Mouse (Mus musculus) monocyte, adult 2 months (primary cell): Measurements from ENCODE around the gene Fam207a.

ENCODE experiments used
- DNase-seq, 2 experiments: peaks; one replicate each; pipeline ENCODE4 v3.0.0; 2022; ENCODE audit warnings: low spot score in 2 of 2, low read depth in 1 of 2

The Fam207a gene

DNA sequence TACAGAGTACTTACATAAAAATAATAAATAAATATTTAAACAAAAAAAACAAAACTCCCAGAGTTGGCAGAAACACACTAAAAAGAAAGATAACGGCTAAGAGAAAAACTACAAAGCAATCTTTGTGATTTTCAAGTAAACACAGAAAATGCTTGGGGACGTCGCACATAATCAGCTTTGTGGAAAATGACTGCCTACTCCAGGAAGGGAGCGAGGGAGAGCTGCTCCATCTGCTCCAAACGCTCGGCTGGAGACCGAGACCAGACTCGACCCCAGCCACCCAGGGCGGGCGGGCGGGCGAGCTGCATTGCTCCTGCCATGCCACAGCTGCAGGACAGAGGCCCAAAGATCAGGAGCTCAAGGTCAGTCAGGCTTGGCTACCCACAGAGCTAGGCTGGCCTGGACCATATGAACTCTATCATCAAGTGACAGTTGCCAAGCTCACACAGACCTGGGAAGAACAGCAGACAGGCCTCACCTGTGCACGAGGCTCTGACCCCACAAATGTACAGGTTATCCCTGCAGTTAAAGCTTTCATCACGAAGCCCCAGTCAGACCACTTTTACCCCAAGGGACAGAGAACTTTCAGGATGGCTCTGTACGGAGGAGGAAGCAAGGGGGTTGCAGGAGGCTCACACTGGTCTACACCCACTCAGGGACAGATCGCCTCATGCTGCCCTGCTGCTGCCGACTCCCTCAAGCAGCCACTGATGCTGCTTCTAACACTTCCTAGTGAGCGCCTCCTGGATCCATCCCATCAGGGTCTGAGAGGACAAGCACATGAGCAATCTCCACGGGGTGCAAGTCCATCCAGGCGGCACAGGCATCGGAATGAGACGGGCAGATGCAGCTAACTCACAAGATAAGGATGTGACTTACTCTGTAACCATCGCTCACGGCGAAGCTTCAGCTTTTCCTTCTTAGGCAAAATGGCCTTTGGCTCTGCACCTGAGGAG, 12.3 kb downstream of the Fam207a start:
- no peak for DNase-seq

GRCm38 (mm10) chr10:77500636-77501035, 14.9 kb downstream of the Fam207a start:
- DNase-seq, result no peak

- DNase-seq, result no peak
These were observed 17.3 kb downstream of the Fam207a start for GRCm38 (mm10) chr10:77498254-77498653.

DNA sequence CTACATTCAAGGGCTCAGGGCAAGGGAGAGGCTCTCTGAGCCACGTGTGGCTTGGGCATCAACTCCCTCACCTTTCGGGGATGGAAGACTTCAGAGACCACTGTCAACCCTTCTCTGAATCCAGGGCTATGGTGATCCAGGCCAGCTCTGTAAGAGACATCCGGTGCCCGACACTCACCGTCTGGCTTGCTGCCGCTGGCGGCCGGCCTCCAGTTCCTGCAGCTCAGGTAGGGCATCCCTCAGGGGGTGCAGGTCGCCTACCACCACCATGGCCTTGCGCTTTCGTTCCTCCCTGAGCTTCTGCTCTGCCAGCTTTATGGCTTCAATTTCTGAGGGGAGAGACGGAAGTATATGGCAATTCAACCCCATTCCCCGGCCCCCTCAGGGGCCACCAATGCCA, 18.4 kb downstream of the Fam207a start:
- DNase-seq, result no peak

GRCm38 (mm10) chr10:77492885-77493284, 22.7 kb downstream of the Fam207a start:
- no peak for DNase-seq

DNA sequence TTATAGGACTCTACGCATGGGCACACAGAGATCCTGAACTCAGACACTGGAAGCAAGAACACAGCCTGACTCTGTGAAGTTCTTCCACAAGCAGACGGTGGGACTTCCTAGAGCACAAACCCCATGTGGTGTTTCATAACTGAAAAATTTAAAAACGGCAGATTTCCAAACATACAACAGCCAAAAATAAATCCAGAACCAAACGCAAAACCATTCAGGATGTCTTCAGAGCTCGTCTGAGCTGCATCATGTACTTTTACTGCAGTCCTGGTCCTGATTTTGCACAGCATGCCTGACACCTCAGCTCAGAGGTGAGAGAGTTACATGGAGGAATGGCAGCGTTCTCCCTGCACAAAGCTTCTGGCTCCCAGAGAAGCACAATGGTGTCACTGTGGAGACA, 24.0 kb downstream of the Fam207a start:
- no peak for DNase-seq

DNA sequence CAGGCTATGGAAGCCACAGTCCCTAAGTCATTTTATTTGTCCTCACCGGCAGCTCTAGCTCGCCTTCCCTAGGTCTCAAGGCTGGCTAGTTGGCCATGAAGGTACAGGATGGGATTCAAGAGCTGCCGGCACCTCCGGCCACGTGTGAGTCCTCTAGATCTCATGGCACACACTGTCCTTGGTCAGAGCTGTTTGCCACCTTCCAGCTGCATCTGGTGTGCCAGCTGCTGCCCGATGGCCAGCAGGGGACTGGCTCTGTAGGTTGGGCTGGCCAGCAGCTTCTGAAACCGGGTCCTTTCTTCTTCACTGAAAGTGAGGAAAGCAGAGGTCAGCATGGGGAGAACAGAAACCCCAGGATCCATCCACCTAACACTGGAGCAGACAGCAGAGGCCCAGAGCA, 27.4 kb downstream of the Fam207a start:
- DNase-seq, result no peak

- no peak for DNase-seq
These were observed 29.8 kb downstream of the Fam207a start for GRCm38 (mm10) chr10:77485786-77486185.

- no peak for DNase-seq
These were observed 31.2 kb downstream of the Fam207a start for GRCm38 (mm10) chr10:77484205-77484935.

- no peak for DNase-seq
These were observed 33.8 kb downstream of the Fam207a start for GRCm38 (mm10) chr10:77481814-77482213.

GRCm38 (mm10) chr10:77479972-77480371, 35.6 kb downstream of the Fam207a start:
- no peak for DNase-seq

DNA sequence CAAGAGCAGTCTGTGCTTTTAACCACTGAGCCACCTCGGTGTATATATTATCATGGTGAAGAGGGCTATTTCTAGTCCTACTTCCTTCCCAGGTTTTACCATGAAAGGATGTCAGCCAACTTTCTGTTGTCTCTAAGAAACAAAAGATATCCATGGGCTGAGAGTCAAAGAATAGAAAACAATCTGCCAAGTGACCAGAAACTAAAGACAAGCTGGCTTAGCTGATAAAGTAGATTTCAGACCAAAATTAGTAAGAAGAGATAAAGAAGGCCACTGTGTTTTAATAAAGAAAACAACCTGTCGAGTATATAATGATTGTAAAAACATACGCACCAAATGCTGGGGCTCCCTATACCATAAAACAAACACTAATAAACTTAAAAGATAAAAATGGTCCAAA, 38.7 kb downstream of the Fam207a start:
- DNase-seq, result no peak

DNA sequence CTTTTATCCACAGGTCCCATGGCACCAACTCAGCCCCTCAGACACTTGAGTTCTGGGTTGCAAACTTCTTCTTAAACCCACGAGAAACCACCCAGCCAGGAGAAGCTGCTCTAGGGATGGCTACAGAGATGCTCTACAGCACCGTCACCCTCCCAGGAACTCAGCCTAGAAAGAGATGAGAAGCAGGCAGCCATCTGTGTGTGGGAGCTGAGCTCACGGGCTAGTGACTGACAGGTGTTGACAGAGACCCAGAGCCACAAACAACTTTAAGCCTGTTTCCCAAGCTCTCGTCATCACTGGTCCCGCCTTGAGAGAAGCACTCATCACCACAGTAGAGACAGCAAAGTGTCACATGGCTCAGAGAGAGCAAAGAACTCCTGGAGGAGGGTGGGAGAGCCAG, 43.4 kb downstream of the Fam207a start:
- no peak for DNase-seq

GRCm38 (mm10) chr10:77471512-77471911, 44.1 kb downstream of the Fam207a start:
- DNase-seq, result no peak

DNA sequence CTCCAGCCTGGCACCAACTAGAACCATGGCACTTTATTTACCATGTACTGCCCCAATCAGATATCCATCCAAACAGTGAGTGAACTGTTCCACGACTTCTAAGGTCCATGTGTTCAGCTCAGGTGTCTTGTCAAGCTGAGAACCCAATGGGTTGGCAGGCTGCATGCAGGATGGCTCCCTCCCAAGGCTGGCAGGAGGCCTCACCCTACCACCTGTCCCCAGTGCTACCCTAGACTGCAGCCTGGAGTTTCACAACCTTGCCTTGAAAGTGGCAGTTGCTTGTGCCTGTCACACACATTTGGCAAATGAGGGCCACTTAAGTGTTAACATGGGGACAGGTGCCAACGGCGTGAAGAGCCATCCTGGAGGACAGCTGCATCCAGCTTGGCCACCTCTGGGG, 44.8 kb downstream of the Fam207a start:
- DNase-seq, result no peak

- no peak for DNase-seq
These were observed 46.9 kb downstream of the Fam207a start for GRCm38 (mm10) chr10:77468675-77469074.

GRCm38 (mm10) chr10:77467407-77467806, 48.2 kb downstream of the Fam207a start:
- DNase-seq, result no peak

DNA sequence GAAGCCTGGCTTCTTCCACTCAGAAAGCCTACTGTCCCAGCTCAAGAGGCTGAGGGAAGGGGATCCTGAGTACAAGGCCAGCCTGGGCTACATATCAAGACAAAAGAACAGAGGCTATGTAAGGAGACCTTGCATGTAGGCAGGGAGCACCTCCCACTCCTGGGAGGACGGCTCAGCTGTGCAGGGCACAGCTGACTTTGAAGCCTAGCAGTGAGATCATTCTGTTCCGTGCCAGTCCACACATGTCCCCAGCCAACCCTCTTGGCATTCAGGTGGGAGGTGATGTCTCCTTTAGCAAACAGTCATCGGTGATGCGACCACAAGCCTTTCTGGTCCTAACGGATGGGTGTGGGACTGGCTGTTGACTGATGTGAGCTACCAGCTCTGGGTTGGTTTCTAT, 49.7 kb downstream of the Fam207a start:
- no peak for DNase-seq

- DNase-seq, result no peak
These were observed 51.2 kb downstream of the Fam207a start for GRCm38 (mm10) chr10:77464181-77464936.

- DNase-seq, result no peak
These were observed 54.4 kb downstream of the Fam207a start for GRCm38 (mm10) chr10:77461161-77461560.

DNA sequence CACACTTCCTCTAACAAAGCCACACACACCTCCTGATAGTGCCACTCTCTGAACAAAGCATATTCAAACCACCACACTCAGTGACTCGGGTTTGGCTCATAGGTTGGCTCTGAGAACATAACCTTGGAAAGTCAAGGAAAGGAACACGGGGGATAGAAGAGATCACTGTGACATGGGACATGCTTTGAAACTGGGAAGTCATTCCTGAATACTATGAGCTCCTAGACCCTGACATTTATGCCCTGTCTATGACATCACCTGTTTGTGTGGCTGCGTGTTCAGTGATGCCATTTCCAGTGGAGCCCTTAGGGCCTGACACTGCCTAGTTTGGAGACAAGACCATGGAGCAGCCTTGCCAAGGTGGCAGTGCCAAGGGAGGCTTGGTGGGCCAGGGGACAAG, 57.9 kb downstream of the Fam207a start:
- no peak for DNase-seq

GRCm38 (mm10) chr10:77456507-77456906, 59.1 kb downstream of the Fam207a start:
- DNase-seq, result no peak
